Mouse (Mus musculus) splenic B cell, adult 2 months (primary cell): Measurements from ENCODE around the gene Sec14l3.
A peak's percentile ranks its signal among the peaks of the same experiment; 100 is the strongest.

Source experiments
- DNase-seq: peaks from one replicate; pipeline ENCODE4 v3.0.0-alpha.2; 2011; ENCODE audit warnings: low read depth, low spot score
- H3K27me3 ChIP-seq: 2 replicates; pipeline ENCODE4 v1.6.1; 2012; ENCODE audit warnings: mild to moderate bottlenecking, low read length, moderate library complexity, mixed read lengths; ENCODE audit not compliant: control insufficient read depth, poor library complexity, insufficient read depth, severe bottlenecking
- H3K36me3 ChIP-seq: 2 replicates; pipeline ENCODE4 v1.6.1; 2012; ENCODE audit warnings: mild to moderate bottlenecking, low read length, moderate library complexity, mixed read lengths; ENCODE audit not compliant: control insufficient read depth, poor library complexity, insufficient read depth, severe bottlenecking

Sec14l3 gene

GRCm38 (mm10) chr11:4122742-4123579, 58.3 kb downstream of the Sec14l3 start, which contains the start of gene Sec14l2:
Gene Sec14l2, minus strand, starts transcription at chr11:4123415.
- DNase-seq: peak; percentile 70

GRCm38 (mm10) chr11:4123922-4124321, 59.3 kb downstream of the Sec14l3 start:
- no peaks in the 10 kb centered on the region for H3K27me3 ChIP-seq
- DNase-seq: peak; percentile 63
- no peaks in the 10 kb centered on the region for H3K36me3 ChIP-seq

More at GRCm38 (mm10) chr11:4122742-4123579, 58.3 kb downstream of the Sec14l3 start, which contains the start of gene Sec14l2:
- Histone ChIP-seq H3K36me3 (no peaks in the 10 kb centered on the region), H3K27me3 (no peaks in the 10 kb centered on the region)

GRCm38 (mm10) chr11:4127059-4127458, 62.4 kb downstream of the Sec14l3 start:
- DNase-seq: peak; percentile 27
- Histone ChIP-seq H3K27me3 (no peaks in the 10 kb centered on the region), H3K36me3 (no peaks in the 10 kb centered on the region)
